Mouse (Mus musculus): ENCODE results near the gene Slc29a1. TPM values are rescaled to one million over a fixed set of nuclear protein-coding genes. Genes with fewer than 3 reads are reported as not detected.

The Slc29a1 gene
- polyA plus RNA-seq, 1 experiment from 2014 or later: 84.7 TPM

DNA sequence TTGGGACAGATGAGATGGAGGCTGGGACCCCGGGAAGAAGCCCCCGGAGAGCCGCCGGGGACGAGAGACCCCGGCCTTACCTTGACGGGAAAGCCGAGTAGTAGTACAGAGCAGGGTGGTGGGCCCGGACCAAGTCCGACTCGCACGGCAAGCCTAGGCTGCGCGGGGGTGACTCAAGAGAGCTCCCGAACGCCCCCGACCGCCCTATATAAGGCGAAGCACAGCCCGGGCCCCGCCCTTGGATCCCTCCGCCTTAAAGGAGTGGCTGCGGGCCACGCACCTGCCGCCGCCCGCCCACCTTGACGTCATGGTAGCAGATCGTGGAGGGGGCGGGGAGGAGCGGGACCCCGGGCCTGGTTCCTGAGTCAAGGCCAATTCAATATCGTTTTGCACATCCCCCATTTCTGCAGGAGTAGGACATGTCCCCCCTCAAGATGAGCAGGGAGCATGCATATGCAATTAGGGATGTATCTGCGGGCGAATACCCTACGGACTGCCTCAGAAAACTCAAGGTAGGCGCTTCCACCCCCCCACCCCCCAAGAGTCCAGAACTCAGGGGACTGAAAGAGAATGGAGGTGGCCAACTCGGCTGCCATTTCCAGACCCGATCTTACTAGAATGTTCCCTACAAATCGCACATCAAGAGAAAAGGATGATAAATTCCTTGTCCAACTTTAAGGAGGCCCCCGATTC, 26.2 kb downstream of the Slc29a1 start, which contains the start of gene Hsp90ab1:
TSS of gene Hsp90ab1 (minus strand) at position 185 of the 693 bp plus-strand sequence.
- peak; percentile 84 for ATAC-seq (ENCODE audit: insufficient number of reproducible peaks, insufficient read depth, low FRiP score, low read depth)
- Histone ChIP-seq H3K27ac (replicated peaks in 1 of 2; ENCODE audit: control insufficient read depth in 1 of 2, insufficient read depth in 1 of 2, low read depth in 2 of 2, low read length in 2 of 2) (peak within 1 kb of the TSS; percentile 99), H3K9ac (ENCODE audit: low read length) (peak within 1 kb of the TSS; percentile 100), H3K4me1 (ENCODE audit: control insufficient read depth in 2 of 2, insufficient read depth in 2 of 2, low read length in 2 of 2) (peaks cover 8 to 32% of the 10 kb centered on the region in 2 experiments), H3K4me2 (ENCODE audit: low read length) (peak within 1 kb of the TSS; percentile 92), H3K4me3 (ENCODE audit: control insufficient read depth in 1 of 2, insufficient read depth in 1 of 2, low read depth in 1 of 2, low read length in 2 of 2) (peak within 1 kb of the TSS; percentile 97 to 100), H3K9me3 (ENCODE audit: control insufficient read depth, low read length) (no peaks in the 10 kb centered on the region), H3K36me3 (ENCODE audit: control insufficient read depth, insufficient read depth, low read length) (peaks cover 40% of the 10 kb centered on the region), H3K27me3 (ENCODE audit: control insufficient read depth, insufficient read depth, low read length) (no peaks in the 10 kb centered on the region)
- under 1% methylated on average over 41 of the region's 41 CpGs for WGBS

DNA sequence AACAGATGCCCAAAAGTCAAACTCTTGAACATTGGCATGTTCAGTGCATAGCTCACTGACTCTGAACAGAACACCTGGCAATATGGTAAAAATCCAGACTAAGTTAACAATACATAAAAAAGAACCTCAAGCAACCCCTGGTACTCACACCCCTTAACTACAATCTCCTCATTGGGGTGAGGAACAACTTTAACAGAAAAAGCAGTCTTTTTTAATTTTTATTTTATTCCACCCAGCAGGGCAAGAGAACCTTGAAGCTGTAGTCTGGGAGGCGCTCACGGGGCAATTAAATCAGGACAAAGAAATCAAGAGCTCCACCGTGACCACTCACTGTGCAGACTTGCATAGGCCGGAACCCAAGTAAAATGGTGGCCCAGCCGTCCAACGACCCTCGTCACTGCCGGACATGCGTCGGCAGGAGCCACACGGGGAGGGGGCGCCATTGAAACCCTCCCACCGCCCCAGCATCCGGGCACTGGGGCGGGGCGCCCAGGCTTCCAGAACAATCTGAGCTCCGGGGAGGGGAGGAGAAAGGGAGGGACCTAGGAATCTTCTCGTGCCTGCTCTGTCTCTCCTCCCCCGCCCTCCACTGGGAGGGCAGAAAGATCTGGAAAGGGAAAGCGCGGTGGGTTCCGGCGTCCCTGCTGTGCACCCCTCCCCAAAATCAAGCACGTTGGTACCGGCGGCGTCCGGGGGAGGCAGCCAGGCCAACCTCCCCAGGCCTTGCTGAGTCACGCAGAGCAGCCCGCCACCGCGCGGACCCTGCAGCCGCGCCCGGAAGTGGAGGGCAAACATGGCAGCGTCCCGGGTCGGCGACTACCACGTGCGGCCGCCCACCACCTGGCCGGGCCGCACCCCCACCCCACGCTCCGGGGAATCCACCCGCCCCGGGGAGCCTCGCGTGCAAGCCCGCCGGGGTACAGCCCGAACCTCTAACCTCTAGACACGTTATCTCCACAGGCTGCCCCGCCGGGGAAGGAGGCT, 27.0 kb downstream of the Slc29a1 start:
- ATAC-seq (ENCODE audit: insufficient number of reproducible peaks, insufficient read depth, low FRiP score, low read depth): peak; percentile 54

DNA sequence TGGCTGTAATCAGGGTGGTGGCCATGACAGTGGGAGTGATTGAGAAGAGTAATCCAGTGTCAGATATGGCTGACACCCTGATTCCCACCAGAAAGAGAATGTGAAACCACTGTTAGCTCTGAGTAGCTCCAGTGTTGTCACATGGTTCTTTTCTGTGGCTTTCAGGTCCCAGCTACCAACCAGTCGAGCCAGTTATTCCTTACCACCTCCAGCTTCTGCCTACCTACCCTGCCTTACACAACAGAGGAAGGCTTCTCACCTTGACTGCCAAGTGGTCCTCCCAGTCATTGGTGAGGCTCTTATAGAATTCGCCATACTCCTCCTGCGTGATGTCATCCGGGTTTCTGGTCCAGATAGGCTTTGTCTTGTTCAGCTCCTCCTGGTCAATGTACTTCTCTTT, 29.4 kb downstream of the Slc29a1 start:
- Histone ChIP-seq H3K27ac (replicated peaks in 1 of 2; ENCODE audit: control insufficient read depth in 1 of 2, insufficient read depth in 1 of 2, low read depth in 2 of 2, low read length in 2 of 2) (no peak overlapping the region), H3K4me3 (ENCODE audit: control insufficient read depth in 1 of 2, insufficient read depth in 1 of 2, low read depth in 1 of 2, low read length in 2 of 2) (no peak overlapping the region), H3K9me3 (ENCODE audit: control insufficient read depth, low read length) (no peaks in the 10 kb centered on the region), H3K4me1 (ENCODE audit: control insufficient read depth in 2 of 2, insufficient read depth in 2 of 2, low read length in 2 of 2) (peaks cover 10 to 28% of the 10 kb centered on the region in 2 experiments; a peak in 3 of 4 replicates), H3K27me3 (ENCODE audit: control insufficient read depth, insufficient read depth, low read length) (no peaks in the 10 kb centered on the region), H3K9ac (ENCODE audit: low read length) (peak overlapping the region; percentile 36; the same call in 1 of the 2 replicates), H3K36me3 (ENCODE audit: control insufficient read depth, insufficient read depth, low read length) (peaks cover 72% of the 10 kb centered on the region), H3K4me2 (ENCODE audit: low read length) (no peak overlapping the region)
- WGBS: 79% methylated on average over 4 of the region's 4 CpGs
- no peak for ATAC-seq (ENCODE audit: insufficient number of reproducible peaks, insufficient read depth, low FRiP score, low read depth)

More for the DNA sequence above, 27.0 kb downstream of the Slc29a1 start:
- WGBS: under 1% methylated on average over 54 of the region's 57 CpGs
- Histone ChIP-seq H3K4me3 (ENCODE audit: control insufficient read depth in 1 of 2, insufficient read depth in 1 of 2, low read depth in 1 of 2, low read length in 2 of 2) (peak overlapping the region; percentile 97 to 100), H3K4me1 (ENCODE audit: control insufficient read depth in 2 of 2, insufficient read depth in 2 of 2, low read length in 2 of 2) (peaks cover 6 to 28% of the 10 kb centered on the region in 2 experiments; a peak in 3 of 4 replicates), H3K36me3 (ENCODE audit: control insufficient read depth, insufficient read depth, low read length) (peaks cover 48% of the 10 kb centered on the region), H3K9me3 (ENCODE audit: control insufficient read depth, low read length) (no peaks in the 10 kb centered on the region), H3K4me2 (ENCODE audit: low read length) (peak overlapping the region; percentile 92), H3K27me3 (ENCODE audit: control insufficient read depth, insufficient read depth, low read length) (no peaks in the 10 kb centered on the region), H3K9ac (ENCODE audit: low read length) (peak overlapping the region; percentile 100), H3K27ac (replicated peaks in 1 of 2; ENCODE audit: control insufficient read depth in 1 of 2, insufficient read depth in 1 of 2, low read depth in 2 of 2, low read length in 2 of 2) (peak overlapping the region; percentile 97 to 99)

DNA sequence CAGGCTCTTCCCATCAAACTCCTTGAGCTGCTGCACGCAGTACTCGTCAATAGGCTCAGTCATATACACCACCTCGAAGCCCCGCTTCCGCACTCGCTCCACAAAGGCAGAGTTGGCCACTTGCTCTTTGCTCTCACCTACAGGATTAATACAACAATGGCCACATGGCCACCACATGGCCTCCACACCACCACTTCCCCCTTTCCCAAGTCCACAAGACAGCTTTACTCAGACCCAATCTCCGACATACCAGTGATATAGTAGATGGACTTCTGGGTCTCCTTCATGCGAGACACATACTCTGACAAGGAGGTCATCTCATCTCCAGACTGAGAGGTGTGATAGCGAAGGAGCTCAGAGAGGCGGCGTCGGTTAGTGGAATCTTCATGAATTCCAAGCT, 30.4 kb downstream of the Slc29a1 start:
- H3K27me3 ChIP-seq (ENCODE audit: control insufficient read depth, insufficient read depth, low read length): no peaks in the 10 kb centered on the region
- H3K4me2 ChIP-seq (ENCODE audit: low read length): no peak overlapping the region
- H3K4me3 ChIP-seq (ENCODE audit: control insufficient read depth in 1 of 2, insufficient read depth in 1 of 2, low read depth in 1 of 2, low read length in 2 of 2): no peak overlapping the region
- H3K36me3 ChIP-seq (ENCODE audit: control insufficient read depth, insufficient read depth, low read length): peaks cover 74% of the 10 kb centered on the region
- H3K4me1 ChIP-seq (ENCODE audit: control insufficient read depth in 2 of 2, insufficient read depth in 2 of 2, low read length in 2 of 2): peaks cover 12 to 27% of the 10 kb centered on the region in 2 experiments; a peak in 3 of 4 replicates
- WGBS: 84% methylated on average over 12 of the region's 12 CpGs
- ATAC-seq (ENCODE audit: insufficient number of reproducible peaks, insufficient read depth, low FRiP score, low read depth): no peak
- H3K27ac ChIP-seq (replicated peaks in 1 of 2; ENCODE audit: control insufficient read depth in 1 of 2, insufficient read depth in 1 of 2, low read depth in 2 of 2, low read length in 2 of 2): no peak overlapping the region
- no peak overlapping the region for H3K9ac ChIP-seq (ENCODE audit: low read length)
- no peaks in the 10 kb centered on the region for H3K9me3 ChIP-seq (ENCODE audit: control insufficient read depth, low read length)

DNA sequence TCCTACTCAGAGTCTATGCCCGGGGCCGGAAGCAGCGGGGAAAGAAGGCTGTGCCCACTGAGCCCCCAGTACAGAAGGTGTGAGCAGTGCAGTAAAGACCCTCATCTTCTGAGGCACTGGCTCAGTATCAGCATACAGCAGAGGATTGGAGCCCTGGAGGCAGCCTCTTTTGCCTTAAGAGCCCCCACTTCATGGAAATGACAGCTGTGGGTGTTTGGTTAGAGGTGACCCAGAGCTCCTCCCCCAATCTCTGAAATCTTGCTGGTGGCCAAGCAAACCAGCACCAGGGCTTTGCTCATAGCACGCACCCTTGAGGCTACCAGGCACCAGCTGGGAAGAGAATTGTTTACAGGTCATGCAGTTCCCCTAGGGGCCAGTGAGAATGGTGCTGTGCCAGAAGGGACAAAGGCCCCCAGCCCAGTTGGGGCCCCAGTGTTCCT, 32.2 kb downstream of the Slc29a1 start:
- no peak overlapping the region for H3K4me3 ChIP-seq (ENCODE audit: control insufficient read depth in 1 of 2, insufficient read depth in 1 of 2, low read depth in 1 of 2, low read length in 2 of 2)
- WGBS: 14% methylated on average over 4 of the region's 4 CpGs
- H3K4me1 ChIP-seq (ENCODE audit: control insufficient read depth in 2 of 2, insufficient read depth in 2 of 2, low read length in 2 of 2): peaks cover 12 to 27% of the 10 kb centered on the region in 2 experiments; a peak in 3 of 4 replicates
- no peak overlapping the region for H3K4me2 ChIP-seq (ENCODE audit: low read length)
- no peak for ATAC-seq (ENCODE audit: insufficient number of reproducible peaks, insufficient read depth, low FRiP score, low read depth)
- no peaks in the 10 kb centered on the region for H3K9me3 ChIP-seq (ENCODE audit: control insufficient read depth, low read length)
- peaks cover 74% of the 10 kb centered on the region for H3K36me3 ChIP-seq (ENCODE audit: control insufficient read depth, insufficient read depth, low read length)
- H3K27ac ChIP-seq (replicated peaks in 1 of 2; ENCODE audit: control insufficient read depth in 1 of 2, insufficient read depth in 1 of 2, low read depth in 2 of 2, low read length in 2 of 2): peak overlapping the region in 1 of 2 experiments; percentile 8; a peak in 2 of 4 replicates
- H3K9ac ChIP-seq (ENCODE audit: low read length): no peak overlapping the region
- no peaks in the 10 kb centered on the region for H3K27me3 ChIP-seq (ENCODE audit: control insufficient read depth, insufficient read depth, low read length)

DNA sequence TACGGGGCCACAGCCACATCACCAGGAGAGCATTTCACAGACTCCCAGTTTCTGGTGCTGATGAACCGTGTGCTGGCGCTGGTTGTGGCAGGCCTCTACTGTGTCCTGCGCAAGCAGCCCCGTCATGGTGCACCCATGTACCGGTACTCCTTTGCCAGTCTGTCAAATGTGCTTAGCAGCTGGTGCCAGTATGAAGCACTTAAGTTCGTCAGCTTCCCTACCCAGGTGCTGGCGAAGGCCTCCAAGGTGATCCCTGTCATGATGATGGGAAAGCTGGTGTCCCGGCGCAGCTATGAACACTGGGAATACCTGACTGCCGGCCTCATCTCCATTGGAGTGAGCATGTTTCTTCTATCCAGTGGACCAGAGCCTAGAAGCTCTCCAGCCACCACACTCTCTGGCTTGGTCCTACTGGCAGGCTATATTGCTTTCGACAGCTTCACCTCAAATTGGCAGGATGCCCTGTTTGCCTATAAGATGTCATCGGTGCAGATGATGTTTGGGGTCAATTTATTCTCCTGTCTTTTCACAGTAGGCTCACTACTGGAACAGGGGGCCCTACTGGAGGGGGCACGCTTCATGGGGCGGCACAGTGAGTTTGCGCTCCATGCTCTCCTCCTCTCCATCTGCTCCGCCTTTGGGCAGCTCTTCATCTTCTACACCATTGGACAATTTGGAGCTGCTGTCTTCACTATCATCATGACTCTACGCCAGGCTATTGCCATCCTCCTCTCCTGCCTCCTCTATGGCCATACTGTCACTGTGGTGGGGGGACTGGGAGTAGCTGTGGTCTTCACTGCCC, 32.8 kb downstream of the Slc29a1 start:
- peak overlapping the region in 1 of 2 experiments; percentile 8; a peak in 2 of 4 replicates for H3K27ac ChIP-seq (replicated peaks in 1 of 2; ENCODE audit: control insufficient read depth in 1 of 2, insufficient read depth in 1 of 2, low read depth in 2 of 2, low read length in 2 of 2)
- H3K4me1 ChIP-seq (ENCODE audit: control insufficient read depth in 2 of 2, insufficient read depth in 2 of 2, low read length in 2 of 2): peaks cover 12 to 21% of the 10 kb centered on the region in 2 experiments; a peak in 3 of 4 replicates
- no peak for ATAC-seq (ENCODE audit: insufficient number of reproducible peaks, insufficient read depth, low FRiP score, low read depth)
- WGBS: 63% methylated on average over 18 of the region's 18 CpGs
- no peak overlapping the region for H3K4me3 ChIP-seq (ENCODE audit: control insufficient read depth in 1 of 2, insufficient read depth in 1 of 2, low read depth in 1 of 2, low read length in 2 of 2)
- H3K36me3 ChIP-seq (ENCODE audit: control insufficient read depth, insufficient read depth, low read length): peaks cover 68% of the 10 kb centered on the region
- no peaks in the 10 kb centered on the region for H3K27me3 ChIP-seq (ENCODE audit: control insufficient read depth, insufficient read depth, low read length)
- H3K4me2 ChIP-seq (ENCODE audit: low read length): no peak overlapping the region
- H3K9me3 ChIP-seq (ENCODE audit: control insufficient read depth, low read length): no peaks in the 10 kb centered on the region
- no peak overlapping the region for H3K9ac ChIP-seq (ENCODE audit: low read length)

DNA sequence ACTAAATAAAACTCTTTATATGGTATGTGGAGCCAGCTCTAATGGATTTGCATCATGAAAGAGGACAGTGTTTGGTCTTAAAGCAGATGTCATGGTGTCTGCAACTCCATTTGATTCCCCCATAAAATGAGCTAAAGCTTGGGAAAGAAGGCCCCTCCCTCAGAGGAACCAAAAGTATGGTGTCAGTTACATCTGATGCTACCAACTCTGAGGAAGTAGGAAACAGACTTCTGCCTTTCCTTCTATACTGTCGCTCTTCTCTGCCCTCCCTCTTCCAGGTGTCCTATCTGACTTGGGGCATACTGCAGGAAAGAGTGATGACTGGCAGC, 33.4 kb downstream of the Slc29a1 start:
- no peaks in the 10 kb centered on the region for H3K27me3 ChIP-seq (ENCODE audit: control insufficient read depth, insufficient read depth, low read length)
- WGBS: 68% methylated on average over 1 of the region's 1 CpGs
- no peak overlapping the region for H3K27ac ChIP-seq (replicated peaks in 1 of 2; ENCODE audit: control insufficient read depth in 1 of 2, insufficient read depth in 1 of 2, low read depth in 2 of 2, low read length in 2 of 2)
- H3K4me1 ChIP-seq (ENCODE audit: control insufficient read depth in 2 of 2, insufficient read depth in 2 of 2, low read length in 2 of 2): peaks cover 12 to 16% of the 10 kb centered on the region in 2 experiments; a peak in 3 of 4 replicates
- H3K4me3 ChIP-seq (ENCODE audit: control insufficient read depth in 1 of 2, insufficient read depth in 1 of 2, low read depth in 1 of 2, low read length in 2 of 2): no peak overlapping the region
- no peak overlapping the region for H3K4me2 ChIP-seq (ENCODE audit: low read length)
- no peak overlapping the region for H3K9ac ChIP-seq (ENCODE audit: low read length)
- no peaks in the 10 kb centered on the region for H3K9me3 ChIP-seq (ENCODE audit: control insufficient read depth, low read length)
- peaks cover 62% of the 10 kb centered on the region for H3K36me3 ChIP-seq (ENCODE audit: control insufficient read depth, insufficient read depth, low read length)
- no peak for ATAC-seq (ENCODE audit: insufficient number of reproducible peaks, insufficient read depth, low FRiP score, low read depth)
